Mouse (Mus musculus): ENCODE data around the gene Riiad1.

DNA sequence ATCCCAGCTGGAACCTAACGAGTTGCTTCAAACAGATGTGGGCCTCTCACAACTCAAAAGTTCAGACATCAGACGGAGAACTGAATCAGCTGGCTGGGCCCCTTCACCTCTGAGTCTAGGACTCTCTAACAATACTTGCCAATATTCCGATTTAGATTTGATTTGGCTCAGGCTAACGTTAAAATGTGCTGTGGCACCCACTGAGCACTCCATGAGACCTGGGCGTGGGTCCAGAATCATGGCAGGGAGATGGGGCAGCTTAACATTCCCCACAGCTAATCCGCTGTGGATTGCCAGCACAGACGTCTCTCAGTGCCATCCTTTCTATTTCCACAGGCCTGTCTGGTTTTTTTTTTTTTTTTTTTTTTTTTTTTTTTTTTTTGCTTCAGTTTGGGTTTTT lies 5.8 kb upstream of the Riiad1 start:
- no peak for TF ChIP-seq GATA1 (IDR thresholded peaks at IDR 0.05; ENCODE audit: low read length)
- no peak for TF ChIP-seq TAL1 (IDR thresholded peaks at IDR 0.05; ENCODE audit: low read length)
